In genomic region chr11:52297352-52297751, GRCm38 (mm10) we compare ENCODE assay signal across 9 mouse cellular contexts. TPM values are rescaled to one million over a fixed set of nuclear protein-coding genes. Genes with fewer than 3 reads are reported as not detected.
DNase-seq lines count a peak whose midpoint lies in the region; ATAC-seq and TF ChIP-seq lines count a peak whose summit lies in the region.
"Had no signal": no experiment of that assay in that cellular context is flagged by ENCODE, and none has a peak within 500 bp of the region (broad histone marks: within the 10 kb centered on the region; RNA-seq: fewer than 3 reads in every experiment).

No protein-coding gene starts in this region.

- DNase-seq in urinary bladder, adult 18-20 months (ENCODE audit: low spot score in 2 of 2), result peak; percentile 62 to 70
- no peak for DNase-seq in urinary bladder, postnatal 10 days (ENCODE audit: low spot score)
- peak; percentile 79 to 80 for DNase-seq in cerebellum, postnatal 36 days
- DNase-seq in gastrocnemius, postnatal 10 days, result peak; percentile 85
- peak; percentile 77 for DNase-seq in kidney, adult 2 months
- peak; percentile 91 for DNase-seq in limb, embryonic 10.5 days (ENCODE audit: low spot score)
- DNase-seq in natural killer cell, adult 2 months (ENCODE audit: low spot score in 2 of 2), result peak; percentile 76 to 82
- peak; percentile 80 for DNase-seq in stomach, postnatal 0 days (ENCODE audit: low spot score)

- H3K27me3 ChIP-seq in kidney, adult 2 months (replicated peaks; ENCODE audit: control insufficient read depth, insufficient read depth, low read length), result no peaks in the 10 kb centered on the region
- H3K27me3 ChIP-seq in limb, embryonic 10.5 days (ENCODE audit: low read depth, poor library complexity, severe bottlenecking), result no peaks in the 10 kb centered on the region
- H3K27me3 ChIP-seq in stomach, postnatal 0 days (ENCODE audit: control insufficient read depth, insufficient read depth, low read length), result no peaks in the 10 kb centered on the region
- H3K27me3 ChIP-seq: neural tube, embryonic 13.5 days had no signal

- H3K4me3 ChIP-seq in kidney, adult 2 months (ENCODE audit: insufficient read depth, low read depth, low read length), result no peak overlapping the region
- no peak overlapping the region for H3K4me3 ChIP-seq in limb, embryonic 10.5 days
- H3K4me3 ChIP-seq in stomach, postnatal 0 days (ENCODE audit: low read depth, low read length), result no peak overlapping the region
- H3K4me3 ChIP-seq: neural tube, embryonic 13.5 days had no signal

- 10% methylated on average over 9 of the region's 9 CpGs for WGBS in kidney, adult 2 months
- 17% methylated on average over 9 of the region's 9 CpGs for WGBS in limb, embryonic 10.5 days
- WGBS in stomach, postnatal 0 days, result 12% methylated on average over 9 of the region's 9 CpGs

- no peak for TF ChIP-seq EP300 in stomach, postnatal 0 days (optimal IDR thresholded peaks at IDR 0.05)

- H3K36me3 ChIP-seq in kidney, adult 2 months (ENCODE audit: control insufficient read depth, insufficient read depth, low read length), result no peaks in the 10 kb centered on the region
- H3K36me3 ChIP-seq in limb, embryonic 10.5 days, result no peaks in the 10 kb centered on the region
- H3K36me3 ChIP-seq in stomach, postnatal 0 days (ENCODE audit: control insufficient read depth, insufficient read depth, low read length), result no peaks in the 10 kb centered on the region
- H3K36me3 ChIP-seq: neural tube, embryonic 13.5 days had no signal

- peak; percentile 75 for ATAC-seq in stomach, postnatal 0 days (ENCODE audit: low FRiP score, low TSS enrichment)

- H3K4me1 ChIP-seq in kidney, adult 2 months (ENCODE audit: control insufficient read depth, insufficient read depth, low read length), result no peaks in the 10 kb centered on the region
- H3K4me1 ChIP-seq in limb, embryonic 10.5 days, result peaks cover 10% of the 10 kb centered on the region; the same call in 1 of the 2 replicates
- H3K4me1 ChIP-seq in stomach, postnatal 0 days (replicated peaks; ENCODE audit: control insufficient read depth, insufficient read depth), result no peaks in the 10 kb centered on the region
- H3K4me1 ChIP-seq: neural tube, embryonic 13.5 days had no signal

- no peak overlapping the region for H3K27ac ChIP-seq in kidney, adult 2 months (ENCODE audit: insufficient read depth, low read depth, low read length)
- H3K27ac ChIP-seq in limb, embryonic 10.5 days, result no peak overlapping the region
- no peak overlapping the region for H3K27ac ChIP-seq in stomach, postnatal 0 days (replicated peaks)
- H3K27ac ChIP-seq: neural tube, embryonic 13.5 days had no signal

- TF ChIP-seq POLR2A in kidney, adult 2 months (IDR thresholded peaks at IDR 0.05; ENCODE audit: low read depth, low read length), result no peak

- H3K9ac ChIP-seq in stomach, postnatal 0 days (ENCODE audit: low read length), result no peak overlapping the region
- H3K9ac ChIP-seq: neural tube, embryonic 13.5 days had no signal

- no peaks in the 10 kb centered on the region for H3K9me3 ChIP-seq in limb, embryonic 10.5 days (replicated peaks)
- no peaks in the 10 kb centered on the region for H3K9me3 ChIP-seq in stomach, postnatal 0 days (ENCODE audit: control insufficient read depth, low read length)
- H3K9me3 ChIP-seq: neural tube, embryonic 13.5 days had no signal

- peak; percentile 79 for TF ChIP-seq CTCF in kidney, adult 2 months (conservative IDR thresholded peaks at IDR 0.05; ENCODE audit: insufficient read depth, insufficient read length, low read depth, low read length)
- TF ChIP-seq CTCF in stomach, postnatal 0 days (IDR thresholded peaks at IDR 0.05; ENCODE audit: low read depth), result peak; percentile 91

- no peak overlapping the region for H3K4me2 ChIP-seq in stomach, postnatal 0 days (replicated peaks; ENCODE audit: low read depth)
- H3K4me2 ChIP-seq: neural tube, embryonic 13.5 days had no signal

RNA-seq across cellular contexts. Expression of gene Tcf7, which starts 14.5 kb away (rescaled TPM):
- 1 to 10 TPM; 2.0 to 4.6 TPM for total RNA-seq in gastrocnemius, postnatal 10 days (2021)
- 2.1 and 13.2 TPM in 2 replicates for polyA plus RNA-seq in kidney, adult 2 months (2012; rRNA removed)
- polyA plus RNA-seq in limb, embryonic 10.5 days (2016; fragmentation: Nextera tagmentation; extraction: Ambion mirVana), result 24.4 and 41.7 TPM in 2 replicates
- polyA plus RNA-seq in stomach, postnatal 0 days (2015; fragmentation: Nextera tagmentation; extraction: Ambion mirVana), result 3.6 and 3.7 TPM in 2 replicates
